Mouse (Mus musculus) naive thymus-derived CD4-positive, alpha-beta T cell, adult 2 months (primary cell): ENCODE data around the gene Slc6a3.

Source experiments
- DNase-seq: peaks from one replicate; pipeline ENCODE4 v3.0.0-alpha.2; 2011; ENCODE audit warnings: low read depth

The Slc6a3 gene

GRCm38 (mm10) chr13:73592546-73592945, 56.0 kb downstream of the Slc6a3 start:
- no peak for DNase-seq

- DNase-seq: no peak
Observed at GRCm38 (mm10) chr13:73596276-73596675, 59.7 kb downstream of the Slc6a3 start.

DNA sequence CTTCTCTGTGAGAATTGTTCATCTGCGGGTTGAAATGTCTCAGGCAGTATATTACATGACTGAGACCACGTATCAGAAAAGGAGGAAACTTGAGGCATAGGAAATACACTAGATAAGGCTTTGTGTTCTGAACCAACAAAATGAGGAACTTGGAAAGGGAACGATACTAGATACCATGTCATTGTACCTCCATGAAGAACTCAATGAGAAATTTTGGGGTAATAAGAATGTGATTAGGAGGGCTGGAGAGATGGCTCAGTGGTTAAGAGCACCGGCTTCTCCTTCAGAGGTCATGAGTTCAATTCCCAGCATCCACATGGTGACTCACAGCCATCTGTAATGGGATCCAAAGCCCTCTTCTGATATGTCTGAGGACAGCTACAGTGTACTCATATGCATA, 63.7 kb downstream of the Slc6a3 start:
- no peak for DNase-seq

GRCm38 (mm10) chr13:73603046-73603445, 66.5 kb downstream of the Slc6a3 start:
- peak; percentile 17 for DNase-seq

DNA sequence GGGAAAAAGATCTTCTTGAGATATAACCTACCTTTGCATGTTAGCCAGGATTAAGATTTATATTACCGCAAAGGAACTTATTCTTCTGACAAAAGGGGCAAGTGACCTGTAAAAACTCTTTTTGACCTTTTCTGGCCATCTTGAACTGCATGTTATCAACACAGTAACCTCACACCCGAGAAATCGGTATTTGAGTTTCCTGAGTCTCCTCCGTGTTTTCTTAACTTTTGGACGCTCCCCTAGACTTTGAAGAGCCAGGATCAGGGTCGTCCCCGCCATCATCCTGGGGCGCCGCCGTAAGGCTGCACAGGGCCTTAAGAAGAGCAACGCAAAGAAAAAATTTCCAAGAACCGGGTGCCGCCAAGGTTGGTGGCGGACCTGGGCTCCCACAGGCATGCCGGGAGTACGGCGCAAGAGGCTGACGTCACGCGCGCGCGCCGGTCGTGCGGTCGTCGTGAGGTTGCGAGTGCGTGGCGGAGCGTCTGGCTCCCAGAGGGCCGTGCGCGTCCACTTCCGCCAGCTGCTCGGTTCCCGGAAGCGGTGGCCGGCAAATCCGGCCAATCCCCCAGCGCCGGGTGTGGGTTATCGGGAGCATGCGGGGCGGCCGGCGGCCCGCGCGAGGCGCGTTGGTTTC, 67.1 kb downstream of the Slc6a3 start, which contains the start of gene Clptm1l:
Gene Clptm1l, plus strand, starts transcription at position 485 of the 634 bp plus-strand sequence.
- DNase-seq: peak; percentile 91

GRCm38 (mm10) chr13:73604156-73604957, 67.8 kb downstream of the Slc6a3 start:
- no peak for DNase-seq

- DNase-seq: no peak
Observed at GRCm38 (mm10) chr13:73618406-73618805, 81.9 kb downstream of the Slc6a3 start.

DNA sequence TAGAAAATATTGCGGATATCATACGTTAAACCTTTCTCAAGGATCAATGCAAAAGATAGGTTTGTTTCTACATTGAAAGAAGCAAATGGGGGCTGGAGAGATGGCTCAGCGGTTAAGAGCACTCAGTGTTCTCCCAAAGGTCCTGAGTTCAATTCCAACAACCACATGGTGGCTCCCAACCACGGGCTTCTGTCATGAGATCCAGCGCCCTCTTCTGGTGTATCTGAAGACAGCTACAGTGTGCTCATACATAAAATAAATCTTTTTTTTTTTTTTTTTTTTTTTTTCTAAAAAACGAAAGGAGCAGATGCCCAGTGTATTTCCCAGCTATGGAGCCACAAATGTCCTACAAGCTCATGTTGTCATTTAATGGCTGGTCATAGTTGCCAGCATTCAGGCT, 84.1 kb downstream of the Slc6a3 start:
- DNase-seq: peak; percentile 47

DNA sequence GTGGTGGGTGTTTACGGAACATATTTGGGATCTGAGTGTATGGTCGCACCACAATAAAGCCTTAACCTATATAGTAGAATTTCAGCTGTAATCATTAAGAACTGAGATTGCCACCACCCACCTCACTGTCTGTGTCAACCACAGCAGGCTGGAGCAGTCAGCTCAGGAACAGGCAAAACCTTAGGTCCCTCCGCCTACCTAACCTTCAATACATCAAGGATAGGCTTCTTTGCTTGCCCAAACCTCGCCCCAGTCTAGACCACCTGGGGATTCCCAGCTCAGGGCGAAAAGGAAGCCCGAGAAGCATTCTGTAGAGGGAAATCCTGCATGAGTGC, 89.8 kb downstream of the Slc6a3 start:
- DNase-seq: no peak

DNA sequence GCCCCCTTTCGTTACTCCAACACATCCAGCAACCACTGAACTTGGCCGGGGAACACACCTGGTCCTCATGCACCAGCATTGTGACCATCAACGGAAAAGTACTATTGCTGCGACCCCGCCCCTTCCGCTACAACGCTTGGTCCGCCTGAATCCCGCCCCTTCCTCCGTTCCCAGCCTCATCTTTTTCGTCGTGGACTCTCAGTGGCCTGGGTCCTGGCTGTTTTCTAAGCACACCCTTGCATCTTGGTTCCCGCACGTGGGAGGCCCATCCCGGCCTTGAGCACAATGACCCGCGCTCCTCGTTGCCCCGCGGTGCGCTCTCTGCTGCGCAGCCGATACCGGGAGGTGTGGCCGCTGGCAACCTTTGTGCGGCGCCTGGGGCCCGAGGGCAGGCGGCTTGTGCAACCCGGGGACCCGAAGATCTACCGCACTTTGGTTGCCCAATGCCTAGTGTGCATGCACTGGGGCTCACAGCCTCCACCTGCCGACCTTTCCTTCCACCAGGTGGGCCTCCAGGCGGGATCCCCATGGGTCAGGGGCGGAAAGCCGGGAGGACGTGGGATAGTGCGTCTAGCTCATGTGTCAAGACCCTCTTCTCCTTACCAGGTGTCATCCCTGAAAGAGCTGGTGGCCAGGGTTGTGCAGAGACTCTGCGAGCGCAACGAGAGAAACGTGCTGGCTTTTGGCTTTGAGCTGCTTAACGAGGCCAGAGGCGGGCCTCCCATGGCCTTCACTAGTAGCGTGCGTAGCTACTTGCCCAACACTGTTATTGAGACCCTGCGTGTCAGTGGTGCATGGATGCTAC, 90.4 kb downstream of the Slc6a3 start, which contains the start of gene Tert:
Gene Tert, plus strand, starts transcription at position 167 of the 805 bp plus-strand sequence.
- DNase-seq: peak; percentile 69
